Mouse (Mus musculus): ENCODE data around the gene Kcnq1.

DNA sequence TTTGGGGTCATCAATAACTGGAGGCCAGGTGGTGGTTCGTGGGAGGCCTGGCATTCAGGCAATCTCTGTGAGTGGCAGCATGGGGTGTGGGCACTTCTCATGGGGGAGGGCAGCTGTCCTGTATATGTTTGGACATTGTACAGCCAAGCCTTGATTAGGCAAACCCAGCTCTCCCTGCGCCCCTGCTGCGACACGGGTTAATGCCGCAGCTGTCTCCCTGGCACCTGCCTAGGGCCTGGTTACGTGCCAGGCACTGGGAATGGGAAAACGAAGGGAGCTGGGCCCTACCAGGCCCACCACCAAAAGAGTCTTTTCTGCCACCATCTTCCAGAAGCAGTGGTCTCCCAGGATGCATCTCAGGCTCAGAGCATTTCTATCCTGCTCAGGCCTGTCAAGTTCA, 196.0 kb downstream of the Kcnq1 start:
- TF ChIP-seq CTCF (IDR thresholded peaks at IDR 0.05; ENCODE audit: extremely low read depth, insufficient read depth, low read length): no peak
- TF ChIP-seq POLR2A (IDR thresholded peaks at IDR 0.05; ENCODE audit: extremely low read depth, insufficient read depth, low read length): no peak
